Mouse (Mus musculus) limb, embryonic 15.5 days (tissue): Measurements from ENCODE around the gene Tnpo1. TPM values are rescaled to one million over a fixed set of nuclear protein-coding genes. Genes with fewer than 3 reads are reported as not detected.

Experiments used
- ATAC-seq: fragments of 200-750 bp; cut with Nextera tagmentation; 2 replicates; pipeline ENCODE4 v1.8.0; 2017; ENCODE audit warnings: low read depth, moderate TSS enrichment; ENCODE audit not compliant: insufficient number of reproducible peaks, low FRiP score, low TSS enrichment
- H3K27ac ChIP-seq: fragments of 300-500 bp; sonication (generic); 2 replicates; pipeline ENCODE4 v1.5.1; 2015; ENCODE audit warnings: moderate library complexity, mild to moderate bottlenecking, inconsistent platforms
- H3K27me3 ChIP-seq: fragments of 300-500 bp; sonication (generic); 2 replicates; pipeline ENCODE4 v1.6.1; 2015; ENCODE audit warnings: inconsistent platforms
- H3K36me3 ChIP-seq: fragments of 300-500 bp; sonication (generic); 2 replicates; pipeline ENCODE4 v1.6.1; 2015; ENCODE audit warnings: inconsistent platforms
- H3K4me1 ChIP-seq: fragments of 300-500 bp; sonication (generic); 2 replicates; pipeline ENCODE4 v1.6.1; 2015; ENCODE audit warnings: inconsistent platforms
- H3K4me2 ChIP-seq: fragments of 300-500 bp; sonication (generic); 2 replicates; pipeline ENCODE4 v1.6.1; 2015; ENCODE audit warnings: mild to moderate bottlenecking, inconsistent platforms
- H3K4me3 ChIP-seq: fragments of 300-500 bp; sonication (generic); 2 replicates; pipeline ENCODE4 v1.5.1; 2015; ENCODE audit warnings: mild to moderate bottlenecking, inconsistent platforms
- H3K9ac ChIP-seq: fragments of 300-500 bp; sonication (generic); 2 replicates; pipeline ENCODE4 v1.6.1; 2015; ENCODE audit warnings: inconsistent platforms
- H3K9me3 ChIP-seq: fragments of 300-500 bp; sonication (generic); 2 replicates; pipeline ENCODE4 v1.6.1; 2016; ENCODE audit warnings: inconsistent platforms
- WGBS: fragments of 180-500 bp; shearing (Covaris S2); methylation state at CpG from one replicate; pipeline ENCODE4 v1.1.7; 2015; 5-methylcytosine and 5-hydroxymethylcytosine counted together
- polyA plus RNA-seq: library from polyadenylated mRNA; unstranded; fragments of >200 nt; fragmentation: Nextera tagmentation; extraction: Ambion mirVana; gene quantifications from 2 replicates; pipeline ENCODE4 v1.2.1, GENCODE M21; 2015

Tnpo1 gene
- polyA plus RNA-seq: 47.8 and 55.3 TPM in 2 replicates

GRCm38 (mm10) chr13:98926213-98926957, at the start of gene Tnpo1:
Gene Tnpo1, minus strand, starts transcription at chr13:98926384.
- peak; percentile 88 for ATAC-seq
- Histone ChIP-seq H3K9ac (peak within 1 kb of the TSS; percentile 99), H3K27ac (peak within 1 kb of the TSS; percentile 97), H3K36me3 (peaks cover 8% of the 10 kb centered on the region; the same call in 1 of the 2 replicates), H3K4me2 (peak within 1 kb of the TSS; percentile 65), H3K4me1 (peaks cover 17% of the 10 kb centered on the region), H3K9me3 (no peaks in the 10 kb centered on the region), H3K27me3 (no peaks in the 10 kb centered on the region), H3K4me3 (peak within 1 kb of the TSS; percentile 93)
- 1% methylated on average over 71 of the region's 75 CpGs for WGBS

DNA sequence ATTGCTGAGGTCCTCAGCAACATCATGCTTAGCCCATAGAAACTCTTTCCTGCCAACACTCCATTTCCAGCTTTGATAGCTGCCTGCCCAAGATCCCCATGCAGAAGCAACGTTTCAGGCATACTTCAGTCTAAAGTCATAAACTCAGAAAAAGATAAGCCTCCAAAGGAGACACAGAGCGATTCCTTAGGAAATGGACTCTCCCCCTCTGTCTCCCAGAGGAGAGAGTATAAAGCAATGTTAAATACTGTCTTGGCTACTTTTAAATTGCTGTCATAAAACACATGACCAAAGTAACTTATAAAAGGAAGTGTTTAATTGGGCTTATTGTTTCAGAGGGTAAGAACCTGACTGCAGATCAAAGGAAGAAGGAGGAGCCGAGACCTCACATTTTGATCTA, 45.9 kb upstream of the Tnpo1 start:
- Histone ChIP-seq H3K9ac (no peak overlapping the region), H3K36me3 (no peaks in the 10 kb centered on the region), H3K9me3 (no peaks in the 10 kb centered on the region), H3K27ac (no peak overlapping the region), H3K4me2 (no peak overlapping the region), H3K27me3 (no peaks in the 10 kb centered on the region), H3K4me1 (no peaks in the 10 kb centered on the region), H3K4me3 (no peak overlapping the region)
- no peak for ATAC-seq
- 67% methylated on average over 3 of the region's 3 CpGs for WGBS

DNA sequence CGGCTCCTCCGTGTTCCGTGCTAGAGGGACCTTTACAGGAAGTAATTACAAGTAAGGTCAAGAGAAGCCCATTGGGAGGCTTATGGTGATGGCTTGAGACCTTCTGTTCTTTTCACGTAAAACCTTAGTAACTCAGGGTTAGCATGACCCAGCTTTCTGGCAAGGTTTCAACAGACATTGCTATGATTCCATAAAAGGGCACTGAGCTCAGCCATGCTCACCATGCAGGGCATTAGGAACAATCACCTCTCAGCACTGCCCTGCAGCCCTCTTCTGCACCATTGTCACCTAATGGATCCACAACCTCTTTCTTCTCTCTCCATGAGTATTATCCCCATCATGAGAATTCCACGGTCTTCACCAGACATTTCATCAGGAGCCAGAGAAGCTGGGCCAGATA, 45.5 kb upstream of the Tnpo1 start:
- no peaks in the 10 kb centered on the region for H3K36me3 ChIP-seq
- H3K27ac ChIP-seq: no peak overlapping the region
- no peak overlapping the region for H3K4me3 ChIP-seq
- no peak overlapping the region for H3K4me2 ChIP-seq
- H3K9me3 ChIP-seq: no peaks in the 10 kb centered on the region
- ATAC-seq: no peak
- H3K27me3 ChIP-seq: no peaks in the 10 kb centered on the region
- no peaks in the 10 kb centered on the region for H3K4me1 ChIP-seq
- WGBS: 53% methylated on average over 5 of the region's 5 CpGs
- no peak overlapping the region for H3K9ac ChIP-seq

- H3K4me3 ChIP-seq: no peak overlapping the region
- no peak overlapping the region for H3K4me2 ChIP-seq
- WGBS: 76% methylated on average over 4 of the region's 4 CpGs
- H3K36me3 ChIP-seq: no peaks in the 10 kb centered on the region
- H3K27me3 ChIP-seq: no peaks in the 10 kb centered on the region
- no peaks in the 10 kb centered on the region for H3K4me1 ChIP-seq
- no peaks in the 10 kb centered on the region for H3K9me3 ChIP-seq
- ATAC-seq: no peak
- H3K27ac ChIP-seq: no peak overlapping the region
- no peak overlapping the region for H3K9ac ChIP-seq
Measured at GRCm38 (mm10) chr13:98968517-98968916, 42.3 kb upstream of the Tnpo1 start.

- no peak overlapping the region for H3K9ac ChIP-seq
- H3K27ac ChIP-seq: no peak overlapping the region
- 81% methylated on average over 6 of the region's 6 CpGs for WGBS
- H3K9me3 ChIP-seq: no peaks in the 10 kb centered on the region
- no peaks in the 10 kb centered on the region for H3K27me3 ChIP-seq
- no peak overlapping the region for H3K4me2 ChIP-seq
- no peak for ATAC-seq
- no peaks in the 10 kb centered on the region for H3K4me1 ChIP-seq
- H3K4me3 ChIP-seq: no peak overlapping the region
- H3K36me3 ChIP-seq: no peaks in the 10 kb centered on the region
Measured at GRCm38 (mm10) chr13:98967942-98968341, 41.8 kb upstream of the Tnpo1 start.

- Histone ChIP-seq H3K27me3 (no peaks in the 10 kb centered on the region), H3K27ac (no peak overlapping the region), H3K36me3 (no peaks in the 10 kb centered on the region), H3K4me1 (no peaks in the 10 kb centered on the region), H3K4me3 (no peak overlapping the region), H3K9me3 (no peaks in the 10 kb centered on the region), H3K4me2 (no peak overlapping the region), H3K9ac (no peak overlapping the region)
- 82% methylated on average over 5 of the region's 5 CpGs for WGBS
- no peak for ATAC-seq
Measured at GRCm38 (mm10) chr13:98966583-98966982, 40.4 kb upstream of the Tnpo1 start.

DNA sequence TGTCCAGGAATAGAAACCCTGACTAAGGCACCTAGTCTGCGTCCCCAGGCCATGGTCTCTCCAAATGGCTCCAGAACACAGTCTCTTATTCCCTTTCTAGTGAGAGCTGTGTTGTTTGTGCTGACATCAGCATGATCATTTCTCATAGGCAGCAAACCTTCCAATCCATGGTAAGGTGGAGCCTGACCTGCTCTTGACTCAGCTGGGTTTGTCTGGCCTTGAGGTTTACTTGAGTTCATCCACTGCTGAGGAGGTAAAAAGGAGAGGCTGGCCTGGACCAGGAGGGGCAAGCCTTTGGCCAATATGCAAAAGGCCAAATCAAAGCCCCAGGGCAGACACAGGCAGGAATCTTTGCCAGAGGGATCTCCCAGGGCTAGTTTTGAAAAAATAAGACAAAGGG, 37.4 kb upstream of the Tnpo1 start:
- 86% methylated on average over 1 of the region's 1 CpGs for WGBS
- no peak for ATAC-seq
- no peak overlapping the region for H3K4me2 ChIP-seq
- no peaks in the 10 kb centered on the region for H3K36me3 ChIP-seq
- no peaks in the 10 kb centered on the region for H3K27me3 ChIP-seq
- no peak overlapping the region for H3K9ac ChIP-seq
- H3K4me1 ChIP-seq: no peaks in the 10 kb centered on the region
- H3K4me3 ChIP-seq: no peak overlapping the region
- H3K9me3 ChIP-seq: no peaks in the 10 kb centered on the region
- H3K27ac ChIP-seq: no peak overlapping the region

DNA sequence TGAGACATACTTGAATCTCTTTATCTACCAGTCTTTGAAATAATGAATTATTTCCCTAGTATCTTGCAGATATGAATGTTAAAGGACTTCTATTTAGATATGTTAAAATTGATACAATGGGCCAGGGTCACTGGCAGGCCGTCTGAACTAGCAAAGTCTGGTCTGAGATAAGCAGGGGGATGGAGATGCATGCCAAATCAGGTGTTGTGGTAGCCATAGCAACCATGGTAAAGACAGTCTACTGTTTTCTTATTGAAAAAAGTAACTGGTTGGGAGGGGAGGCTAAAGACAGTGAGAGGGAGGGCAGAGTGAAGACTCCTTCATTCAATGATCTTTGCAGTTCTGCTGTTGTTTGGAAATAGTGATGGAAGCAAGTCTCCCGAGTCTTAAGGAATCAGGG, 32.0 kb upstream of the Tnpo1 start:
- H3K9me3 ChIP-seq: no peaks in the 10 kb centered on the region
- no peak overlapping the region for H3K4me3 ChIP-seq
- H3K27ac ChIP-seq: no peak overlapping the region
- H3K9ac ChIP-seq: no peak overlapping the region
- no peak for ATAC-seq
- H3K4me2 ChIP-seq: no peak overlapping the region
- WGBS: 70% methylated on average over 2 of the region's 2 CpGs
- H3K36me3 ChIP-seq: no peaks in the 10 kb centered on the region
- no peaks in the 10 kb centered on the region for H3K27me3 ChIP-seq
- H3K4me1 ChIP-seq: no peaks in the 10 kb centered on the region

DNA sequence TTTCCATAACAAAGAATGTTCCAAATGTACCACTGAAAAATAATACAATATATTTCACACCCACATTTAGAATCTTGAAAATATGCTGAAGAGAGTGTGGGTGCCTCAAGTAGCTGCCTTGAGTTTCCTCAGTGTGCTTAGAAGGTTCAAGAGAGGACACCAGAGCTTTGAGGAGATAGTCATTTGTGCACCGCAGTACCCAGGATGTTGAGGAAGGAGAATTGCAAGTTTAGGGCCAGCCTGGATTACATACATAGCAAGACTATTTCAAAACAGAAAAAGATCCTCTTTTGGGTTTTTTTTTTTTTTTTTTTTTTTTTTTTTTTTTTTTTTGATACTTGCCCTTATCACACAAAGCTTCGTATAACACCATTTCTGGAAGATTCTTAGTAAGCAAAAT, 30.0 kb upstream of the Tnpo1 start:
- no peaks in the 10 kb centered on the region for H3K36me3 ChIP-seq
- H3K4me3 ChIP-seq: no peak overlapping the region
- no peak overlapping the region for H3K4me2 ChIP-seq
- no peak overlapping the region for H3K27ac ChIP-seq
- no peaks in the 10 kb centered on the region for H3K9me3 ChIP-seq
- H3K27me3 ChIP-seq: no peaks in the 10 kb centered on the region
- no peak overlapping the region for H3K9ac ChIP-seq
- 86% methylated on average over 2 of the region's 2 CpGs for whole genome bisulfite sequencing
- no peaks in the 10 kb centered on the region for H3K4me1 ChIP-seq
- ATAC-seq: no peak

GRCm38 (mm10) chr13:98955676-98956075, 29.5 kb upstream of the Tnpo1 start:
- Histone ChIP-seq H3K9me3 (no peaks in the 10 kb centered on the region), H3K9ac (no peak overlapping the region), H3K27me3 (no peaks in the 10 kb centered on the region), H3K4me1 (no peaks in the 10 kb centered on the region), H3K36me3 (no peaks in the 10 kb centered on the region), H3K4me2 (no peak overlapping the region), H3K4me3 (no peak overlapping the region), H3K27ac (no peak overlapping the region)
- WGBS: 59% methylated on average over 6 of the region's 6 CpGs
- no peak for ATAC-seq

- no peaks in the 10 kb centered on the region for H3K9me3 ChIP-seq
- no peak overlapping the region for H3K9ac ChIP-seq
- WGBS: 46% methylated on average over 5 of the region's 5 CpGs
- no peaks in the 10 kb centered on the region for H3K4me1 ChIP-seq
- no peak overlapping the region for H3K4me2 ChIP-seq
- no peaks in the 10 kb centered on the region for H3K36me3 ChIP-seq
- no peak overlapping the region for H3K4me3 ChIP-seq
- no peaks in the 10 kb centered on the region for H3K27me3 ChIP-seq
- ATAC-seq: no peak
- H3K27ac ChIP-seq: no peak overlapping the region
Measured at GRCm38 (mm10) chr13:98955226-98955625, 29.0 kb upstream of the Tnpo1 start.

- Histone ChIP-seq H3K9ac (no peak overlapping the region), H3K36me3 (no peaks in the 10 kb centered on the region), H3K9me3 (no peaks in the 10 kb centered on the region), H3K27me3 (no peaks in the 10 kb centered on the region), H3K4me2 (no peak overlapping the region), H3K4me3 (no peak overlapping the region), H3K27ac (no peak overlapping the region), H3K4me1 (no peaks in the 10 kb centered on the region)
- ATAC-seq: no peak
- WGBS: 64% methylated on average over 5 of the region's 5 CpGs
Measured at GRCm38 (mm10) chr13:98953830-98954229, 27.6 kb upstream of the Tnpo1 start.

DNA sequence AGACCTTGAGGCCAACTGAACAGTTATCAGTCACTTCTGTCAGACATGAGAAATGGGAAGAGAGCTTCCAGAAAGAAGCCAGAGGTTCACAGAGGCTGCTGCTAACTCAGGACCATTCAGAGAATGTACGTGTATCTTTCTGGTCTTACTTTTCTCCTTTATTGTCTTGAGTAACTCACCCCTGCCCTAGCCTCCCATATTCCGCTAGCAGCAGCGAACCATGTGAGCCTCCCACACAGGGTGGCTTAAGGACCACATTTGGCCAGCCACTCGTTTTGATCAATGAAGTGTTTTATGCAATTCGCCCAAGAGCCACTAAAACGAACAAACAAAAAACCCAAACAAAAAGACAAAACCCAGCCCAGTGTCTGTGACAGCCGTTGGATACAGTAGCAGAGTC, 25.8 kb upstream of the Tnpo1 start:
- H3K9me3 ChIP-seq: no peaks in the 10 kb centered on the region
- ATAC-seq: no peak
- 80% methylated on average over 7 of the region's 7 CpGs for WGBS
- no peak overlapping the region for H3K9ac ChIP-seq
- no peaks in the 10 kb centered on the region for H3K36me3 ChIP-seq
- no peaks in the 10 kb centered on the region for H3K27me3 ChIP-seq
- no peak overlapping the region for H3K4me2 ChIP-seq
- H3K4me3 ChIP-seq: no peak overlapping the region
- H3K4me1 ChIP-seq: no peaks in the 10 kb centered on the region
- no peak overlapping the region for H3K27ac ChIP-seq
